Mouse (Mus musculus) layer of hippocampus, adult 11-12 months (tissue): ENCODE data around the gene Spaca4.

Source experiments
- DNase-seq: peaks from one replicate; pipeline ENCODE4 v3.0.0; 2022; ENCODE audit warnings: low spot score

The Spaca4 gene

GRCm38 (mm10) chr7:45725713-45726112, at the start of gene Spaca4:
TSS of gene Spaca4 (minus strand) at chr7:45725813.
- no peak for DNase-seq

DNA sequence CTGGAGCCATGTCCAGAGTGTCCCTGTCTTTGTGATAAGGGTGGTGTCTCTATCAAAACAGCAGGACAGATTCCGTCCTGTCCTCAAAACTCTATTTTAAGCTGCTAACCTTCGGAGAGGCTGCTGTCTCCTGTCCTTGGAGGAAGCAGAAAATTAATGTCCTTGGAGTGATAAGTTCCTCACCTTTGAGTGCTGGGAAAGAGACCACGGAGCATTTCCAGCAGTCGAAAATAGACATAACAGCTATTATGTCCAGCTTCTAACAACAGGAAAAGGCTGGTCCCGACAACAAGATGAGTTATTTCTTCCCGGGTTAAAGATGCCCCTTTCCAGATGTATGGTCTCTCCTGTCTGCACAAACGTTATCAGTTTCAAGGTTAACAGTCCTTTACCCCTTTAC, 49.6 kb upstream of the Spaca4 start:
- DNase-seq = no peak

DNA sequence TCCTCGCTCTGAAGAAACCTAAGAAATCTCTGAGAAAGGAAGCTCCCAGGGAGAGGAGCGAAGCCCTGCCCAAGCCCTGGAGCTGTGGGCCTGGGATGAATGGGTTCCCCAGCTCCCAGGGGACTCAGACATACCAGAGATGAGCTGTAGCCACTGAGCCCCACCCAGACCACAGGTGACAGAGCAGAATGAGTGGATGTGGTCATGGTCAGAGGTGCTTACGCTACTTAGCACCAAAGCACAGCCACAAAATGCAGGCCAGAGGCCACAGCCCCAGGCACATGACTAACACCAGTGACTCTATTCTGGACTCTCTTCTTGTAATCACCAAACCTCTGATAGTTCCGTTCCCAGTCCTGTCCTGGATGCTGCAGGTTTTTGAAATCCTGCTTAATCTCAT, 45.5 kb upstream of the Spaca4 start:
- DNase-seq = no peak

DNA sequence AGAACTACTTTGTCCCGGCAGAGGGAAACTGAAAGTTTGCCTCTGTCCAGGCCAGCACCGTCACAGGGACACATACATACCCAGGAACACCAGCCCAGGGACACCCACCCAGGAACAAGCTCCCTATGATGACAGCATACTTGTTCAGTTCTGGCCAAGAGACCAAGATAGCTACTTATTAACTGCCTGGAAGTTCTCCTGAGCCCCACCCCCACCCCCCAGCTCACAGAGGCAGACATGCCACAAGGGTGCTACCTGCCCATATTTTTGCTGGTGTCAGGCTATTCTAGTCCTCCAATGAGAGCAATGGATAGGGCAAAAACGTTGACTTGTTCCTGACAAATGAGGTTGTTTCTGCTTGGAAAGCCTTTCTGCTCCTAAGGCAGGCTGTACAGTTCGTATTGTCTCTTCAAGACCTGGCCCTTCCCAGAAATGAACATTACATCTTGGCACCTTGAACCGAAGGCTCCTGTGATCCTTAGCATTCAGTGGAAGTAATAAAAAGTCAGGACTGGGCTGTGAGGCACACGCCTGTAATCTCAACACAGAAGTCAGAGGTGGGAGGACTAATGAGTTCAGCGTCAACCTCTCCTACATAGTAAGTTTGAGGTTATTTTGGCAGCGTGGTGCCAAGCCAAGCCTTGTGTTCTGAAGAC, 44.9 kb upstream of the Spaca4 start:
- DNase-seq = no peak

GRCm38 (mm10) chr7:45767500-45767899, 41.9 kb upstream of the Spaca4 start:
- DNase-seq = no peak

DNA sequence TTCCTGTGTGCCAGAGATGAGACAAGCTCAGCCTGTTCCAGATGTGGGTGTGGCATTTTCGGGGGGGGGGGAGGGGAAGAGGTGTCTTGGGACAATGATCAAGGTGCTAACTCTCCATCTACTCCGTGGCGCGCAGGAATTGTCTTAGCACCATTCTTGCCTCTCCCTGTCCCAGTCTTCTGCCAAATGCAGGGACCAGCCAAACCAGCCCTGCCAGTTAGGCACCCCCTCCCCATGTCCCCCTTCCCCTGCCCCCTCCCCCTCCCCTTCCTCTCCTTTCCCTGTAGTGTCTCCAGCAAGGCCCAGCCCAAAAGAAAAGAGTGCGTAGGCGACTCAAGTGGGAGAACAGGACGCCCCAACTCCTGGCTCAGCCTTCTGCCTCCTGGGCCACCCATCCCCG, 41.2 kb upstream of the Spaca4 start:
- no peak for DNase-seq

GRCm38 (mm10) chr7:45765995-45766394, 40.4 kb upstream of the Spaca4 start:
- DNase-seq = no peak

DNA sequence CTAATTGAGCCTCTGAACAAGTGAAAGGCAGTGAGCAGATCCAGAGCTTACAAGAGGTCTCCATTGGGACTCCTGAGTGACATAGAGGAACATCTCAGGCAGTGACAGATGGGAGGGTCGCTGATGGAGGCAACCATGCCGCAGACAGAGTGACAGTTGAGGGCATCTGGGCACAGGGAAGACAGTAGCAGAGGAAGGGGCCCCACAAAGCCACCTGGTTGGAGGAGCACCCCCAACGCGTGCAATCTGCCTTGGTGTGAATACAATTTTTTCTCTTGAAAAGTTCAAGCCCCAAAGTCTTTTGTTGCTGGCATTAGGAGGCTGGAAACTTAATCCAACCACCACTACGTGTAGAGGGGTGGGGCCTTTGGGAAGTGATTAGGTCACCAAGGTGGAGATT, 34.5 kb upstream of the Spaca4 start:
- DNase-seq = no peak

- no peak for DNase-seq
Observed at GRCm38 (mm10) chr7:45759400-45759799, 33.8 kb upstream of the Spaca4 start.

DNA sequence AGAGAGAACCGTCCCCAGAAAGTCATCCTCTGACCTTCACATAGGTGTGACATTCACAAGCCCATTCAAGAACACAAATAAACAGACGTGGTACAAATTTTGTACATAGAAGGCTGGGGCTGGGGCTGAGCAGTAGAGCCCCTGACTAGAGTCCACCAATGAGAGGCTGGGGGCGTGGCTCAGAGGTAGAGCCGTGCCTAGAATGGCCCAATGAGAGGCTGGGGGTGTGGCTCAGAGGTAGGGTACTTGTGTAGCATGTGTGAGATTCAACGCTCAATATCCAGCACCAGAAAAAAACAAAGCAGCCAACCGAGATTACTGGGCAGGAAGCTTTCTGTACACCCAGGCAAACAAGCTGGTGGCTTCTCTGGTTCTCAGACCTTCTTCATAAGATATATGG, 30.1 kb upstream of the Spaca4 start:
- DNase-seq = no peak

DNA sequence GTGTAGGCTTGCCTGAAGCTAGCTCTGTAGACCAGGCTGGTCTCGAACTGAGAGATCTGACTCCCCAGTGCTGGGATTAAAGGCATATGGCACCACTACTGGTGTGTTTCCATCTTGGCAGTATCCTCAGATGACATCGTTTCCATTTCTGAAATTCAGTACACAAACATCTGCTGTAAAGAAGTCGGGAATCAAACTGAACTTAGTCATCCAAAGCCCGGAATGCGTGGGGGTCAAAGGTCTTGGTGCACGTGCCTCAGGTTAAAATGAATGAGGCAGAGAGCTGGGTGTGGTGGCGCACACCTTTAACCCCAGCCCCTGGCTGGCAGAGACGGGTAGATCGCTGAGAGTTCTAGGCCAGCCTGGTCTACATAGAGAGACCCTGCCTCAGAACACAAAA, 24.5 kb upstream of the Spaca4 start:
- DNase-seq = no peak

GRCm38 (mm10) chr7:45749401-45749800, 23.8 kb upstream of the Spaca4 start:
- DNase-seq = no peak

- DNase-seq = no peak
Observed at GRCm38 (mm10) chr7:45748110-45748509, 22.5 kb upstream of the Spaca4 start.

DNA sequence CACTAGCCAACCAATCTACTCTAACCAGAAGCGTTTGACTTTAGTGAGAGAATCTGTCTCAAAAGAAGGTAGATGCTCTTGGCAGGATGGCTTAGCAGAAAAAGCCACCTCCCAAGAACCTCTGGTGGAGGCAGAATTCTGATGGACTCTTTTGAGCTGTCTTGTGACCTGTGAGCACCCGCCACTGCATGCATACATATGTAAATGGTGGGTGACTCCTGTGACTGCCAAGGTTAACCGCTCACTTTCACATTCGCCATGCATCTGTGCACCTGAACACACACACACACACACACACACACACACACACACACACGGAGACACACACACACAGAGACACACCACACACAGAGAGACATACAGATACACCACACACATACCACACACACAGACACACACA, 21.8 kb upstream of the Spaca4 start:
- DNase-seq = no peak

GRCm38 (mm10) chr7:45746518-45746917, 20.9 kb upstream of the Spaca4 start:
- DNase-seq = no peak

GRCm38 (mm10) chr7:45744387-45744786, 18.8 kb upstream of the Spaca4 start:
- peak; percentile 88 for DNase-seq

DNA sequence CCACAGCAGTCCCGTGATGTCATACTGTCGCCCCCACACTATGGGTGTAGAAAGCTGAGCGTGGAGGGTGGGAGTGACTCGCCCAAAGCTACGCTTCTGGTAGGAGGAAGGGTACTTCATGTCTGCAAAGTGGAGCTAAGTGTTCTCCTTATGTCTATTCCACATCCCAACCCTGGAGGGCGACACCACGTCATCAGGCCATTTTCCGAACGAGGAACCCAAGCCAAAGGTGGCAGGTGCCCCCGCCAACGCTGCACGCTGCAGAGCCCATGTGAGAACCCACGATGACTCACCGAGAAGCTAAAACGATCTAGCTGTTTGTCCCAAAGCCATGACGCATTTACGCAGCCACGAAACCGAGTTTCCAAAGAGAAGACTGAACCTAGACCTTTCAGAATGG, 16.7 kb upstream of the Spaca4 start:
- peak; percentile 84 for DNase-seq

DNA sequence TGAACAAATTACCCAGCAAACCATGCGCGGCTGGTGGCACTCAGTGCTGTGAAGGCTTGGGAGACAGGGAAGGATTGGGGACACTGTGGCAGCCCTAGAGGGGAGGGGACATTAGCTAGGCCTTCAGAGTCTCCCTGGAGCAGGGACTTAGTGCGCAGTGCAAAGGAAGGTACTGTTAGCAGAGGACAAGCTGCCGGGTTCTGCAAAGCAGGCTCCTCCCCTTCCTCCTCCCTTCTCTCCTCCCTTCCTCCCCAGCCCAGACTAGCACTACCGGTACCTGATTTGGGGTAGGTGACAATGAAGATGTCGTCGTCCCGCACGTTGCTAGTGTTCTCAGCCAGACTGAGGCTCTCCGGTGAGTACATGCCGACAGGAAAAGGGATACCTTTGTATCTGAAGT, 16.2 kb upstream of the Spaca4 start:
- peak; percentile 53 for DNase-seq

- DNase-seq = no peak
Observed at GRCm38 (mm10) chr7:45741308-45741707, 15.7 kb upstream of the Spaca4 start.

DNA sequence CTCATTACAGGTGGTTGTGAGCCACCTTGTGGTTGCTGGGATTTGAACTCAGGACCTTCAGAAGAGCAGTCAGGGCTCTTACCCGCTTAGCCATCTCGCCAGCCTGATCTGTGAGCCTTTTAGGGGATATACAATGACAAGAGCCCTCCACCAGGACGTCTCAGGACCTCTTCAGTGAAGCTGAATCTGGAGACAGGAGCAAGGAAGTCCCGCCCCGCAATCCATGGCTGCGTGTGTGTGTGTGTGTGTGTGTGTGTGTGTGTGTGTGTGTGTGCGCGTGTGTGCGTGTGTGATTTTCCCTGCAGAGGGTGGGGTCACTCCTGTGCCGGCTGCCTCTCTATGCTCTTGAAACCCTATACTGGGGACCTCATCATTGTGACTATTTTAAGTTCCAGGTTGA, 14.2 kb upstream of the Spaca4 start:
- DNase-seq = no peak

DNA sequence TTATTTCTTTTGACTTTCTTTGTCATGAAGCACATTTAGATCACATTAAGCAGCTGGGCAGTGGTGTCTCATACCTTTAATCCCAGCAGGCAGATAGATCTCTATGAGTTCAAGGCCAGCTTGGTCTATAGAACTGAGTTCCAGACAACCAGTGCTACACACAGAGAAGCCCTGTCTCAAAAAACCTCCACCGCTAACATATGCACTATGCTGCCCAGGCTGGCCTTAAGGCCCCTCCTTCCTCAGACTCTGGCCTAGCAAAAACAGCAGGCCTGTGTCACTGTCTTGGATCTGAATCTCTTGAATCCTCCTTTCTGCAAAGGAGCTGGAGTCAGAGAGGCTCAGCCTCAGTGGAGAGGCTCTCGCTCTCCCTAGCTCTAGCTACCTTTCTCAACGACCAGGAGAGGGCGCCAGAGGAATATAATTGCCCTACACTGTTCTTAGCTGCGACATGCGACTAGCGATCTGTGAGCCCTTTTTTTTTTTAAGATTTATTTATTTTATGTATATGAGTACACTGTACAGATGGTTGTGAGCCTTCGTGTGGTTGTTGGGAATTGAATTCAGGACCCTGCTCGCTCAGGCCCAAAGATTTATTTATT, 13.7 kb upstream of the Spaca4 start:
- DNase-seq = peak; percentile 90

- no peak for DNase-seq
Observed at GRCm38 (mm10) chr7:45733477-45733876, 7.9 kb upstream of the Spaca4 start.

- DNase-seq = no peak
Observed at GRCm38 (mm10) chr7:45730727-45731431, 5.3 kb upstream of the Spaca4 start.

DNA sequence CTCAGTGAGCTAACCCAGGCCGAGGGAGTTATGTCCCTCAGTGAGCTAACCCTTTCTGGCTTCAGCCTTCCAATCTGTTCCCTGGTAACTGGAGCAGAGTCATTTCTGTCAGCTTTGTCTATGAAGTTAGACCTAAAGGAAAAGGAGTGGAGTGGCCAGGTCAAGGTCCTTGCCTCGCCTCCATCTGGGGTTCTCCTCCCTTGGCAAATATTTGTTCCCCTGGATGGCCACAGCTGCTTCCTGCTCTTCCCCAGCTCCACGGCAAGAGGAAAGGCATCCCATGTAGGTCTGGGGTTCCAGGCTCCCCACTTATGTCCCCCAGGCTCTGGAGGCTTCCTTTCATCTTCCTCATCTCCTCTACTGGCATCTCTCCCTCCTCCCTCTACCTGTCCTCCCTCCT, 2.0 kb upstream of the Spaca4 start:
- DNase-seq = no peak
